Comparison of ENCODE assay signal across 8 mouse cellular contexts in genomic region chr17:34122188-34122984, GRCm38 (mm10). TPM values are rescaled to one million over a fixed set of nuclear protein-coding genes. Genes with fewer than 3 reads are reported as not detected.
DNase-seq lines count a peak whose midpoint lies in the region; ATAC-seq and TF ChIP-seq lines count a peak whose summit lies in the region.

Gene Brd2, minus strand, starts transcription at chr17:34122634.

- intact Hi-C loops in left cerebral cortex, adult 2 months (cut with DNase I): loop anchor here (5.0 to 10.0 kb wide), 2 partner anchors 465 to 772 kb away; partner anchors contain the start of genes C2, Ehmt2 and Gpsm3

- ATAC-seq in hindbrain, postnatal 0 days: peak; percentile 55

- peak within 1 kb of the TSS; percentile 99 for H3K4me3 ChIP-seq in cortical plate, adult 2 months (ENCODE audit: insufficient read depth, low read length)
- peak within 1 kb of the TSS; percentile 91 for H3K4me3 ChIP-seq in hindbrain, postnatal 0 days (ENCODE audit: low read length)
- H3K4me3 ChIP-seq in left cerebral cortex, adult 2 months: peak within 1 kb of the TSS; percentile 81
- H3K4me3 ChIP-seq in macrophage (ENCODE audit: inconsistent target): peak within 1 kb of the TSS; percentile 84

- DNase-seq in adipocyte (ENCODE audit: low spot score): peak; percentile 99
- DNase-seq in gastrocnemius, adult 8-10 months (ENCODE audit: low spot score in 2 of 2): peak; percentile 96 to 97
- peak; percentile 98 for DNase-seq in hindbrain, postnatal 0 days (ENCODE audit: low spot score)
- DNase-seq in left cerebral cortex, adult 2 months (ENCODE audit: extremely low spot score in 1 of 2, low spot score in 2 of 2): peak; percentile 97
- DNase-seq in retina, postnatal 7 days (ENCODE audit: low read depth, low spot score): peak; percentile 95
- DNase-seq in urinary bladder, adult 18-20 months (ENCODE audit: low spot score in 2 of 2): peak; percentile 97 to 98

- peaks cover 78% of the 10 kb centered on the region for H3K79me2 ChIP-seq in macrophage (ENCODE audit: inconsistent target)

- H3K27ac ChIP-seq in cortical plate, adult 2 months (ENCODE audit: insufficient read depth, low read length): peak within 1 kb of the TSS; percentile 99
- peak within 1 kb of the TSS; percentile 100 for H3K27ac ChIP-seq in hindbrain, postnatal 0 days
- peak within 1 kb of the TSS; percentile 100 for H3K27ac ChIP-seq in left cerebral cortex, adult 2 months
- peak within 1 kb of the TSS; percentile 100 for H3K27ac ChIP-seq in macrophage

- no peak for TF ChIP-seq CTCF in cortical plate, adult 2 months (IDR thresholded peaks at IDR 0.05; ENCODE audit: extremely low read depth, insufficient read depth, low read length)
- TF ChIP-seq CTCF in hindbrain, postnatal 0 days (IDR thresholded peaks at IDR 0.05; ENCODE audit: low read depth): no peak
- TF ChIP-seq CTCF in left cerebral cortex, adult 2 months (IDR thresholded peaks at IDR 0.05): peak; percentile 18

- no peaks in the 10 kb centered on the region for H3K36me3 ChIP-seq in hindbrain, postnatal 0 days (ENCODE audit: insufficient read depth, low read length)
- H3K36me3 ChIP-seq in macrophage (ENCODE audit: inconsistent target): no peaks in the 10 kb centered on the region

- no peaks in the 10 kb centered on the region for H3K9me3 ChIP-seq in hindbrain, postnatal 0 days (ENCODE audit: low read length)

- peak within 1 kb of the TSS; percentile 98 for H3K4me2 ChIP-seq in hindbrain, postnatal 0 days (ENCODE audit: low read depth, low read length)

- H3K9ac ChIP-seq in hindbrain, postnatal 0 days (replicated peaks; ENCODE audit: low read length): peak within 1 kb of the TSS; percentile 95

- peak; percentile 59; the same call in 1 of the 2 replicates for TF ChIP-seq POLR2A in cortical plate, adult 2 months (IDR thresholded peaks at IDR 0.05; ENCODE audit: extremely low read depth, insufficient read depth, low read length)

- H3K27me3 ChIP-seq in hindbrain, postnatal 0 days (ENCODE audit: insufficient read depth, low read length): no peaks in the 10 kb centered on the region

- under 1% methylated on average over 69 of the region's 75 CpGs for WGBS in hindbrain, postnatal 0 days
- WGBS in macrophage (ENCODE audit: missing documents): 2% methylated on average over 59 of the region's 75 CpGs

- peaks cover 2% of the 10 kb centered on the region for H3K4me1 ChIP-seq in cortical plate, adult 2 months (ENCODE audit: control insufficient read depth, insufficient read depth, low read length)
- no peaks in the 10 kb centered on the region for H3K4me1 ChIP-seq in hindbrain, postnatal 0 days (ENCODE audit: insufficient read depth, low read length)

RNA-seq across cellular contexts. Expression of gene Brd2, which starts in this region (rescaled TPM):
- 181 and 184 TPM in 2 replicates for polyA plus RNA-seq in cortical plate, adult 2 months (2012; rRNA removed)
- total RNA-seq in gastrocnemius, adult 8-10 months (2022): 10 to 100 TPM; 67.9 to 73.8 (median 69.8) TPM
- total RNA-seq in hindbrain, postnatal 0 days (2014; rRNA removed): 180 and 195 TPM in 2 replicates
- 101 and 108 TPM in 2 replicates for polyA plus RNA-seq in hindbrain, postnatal 0 days (2015; fragmentation: Nextera tagmentation; extraction: Ambion mirVana)
- 100 to 1,000 TPM; 177 to 179 TPM for total RNA-seq in left cerebral cortex, adult 2 months (2021)
- total RNA-seq in macrophage (2018; cell fraction: chromatin; rRNA removed): 1,000 to 10,000 TPM in 10 of 26 experiments, 100 to 1,000 TPM in 16; 551 to 1,905 (median 901) TPM
- total RNA-seq in macrophage (2018; cell fraction: cytosol; rRNA removed): 100 to 1,000 TPM; 172 to 417 (median 260) TPM
- 1,000 to 10,000 TPM in 5 of 26 experiments, 100 to 1,000 TPM in 21; 415 to 1,213 (median 670) TPM for total RNA-seq in macrophage (2018; cell fraction: nucleus; rRNA removed)
- 130 to 435 TPM (median 155 TPM) in 3 replicates for polyA plus RNA-seq in macrophage (2018)

Comparison
In these comparisons a context has a peak if more than half of its experiments do, and no peak if none do; other contexts are left out.
1. Peak in every context shown above with its lines: DNase-seq, ATAC-seq, H3K4me3 ChIP-seq and H3K27ac ChIP-seq.